Mouse (Mus musculus) kidney, postnatal 4 days (tissue): ENCODE data around the gene Kcnip4.

Experiments used
- DNase-seq, 2 experiments: peaks; one replicate each; pipeline ENCODE4 v3.0.0; 2021; ENCODE audit warnings: mixed read lengths in 2 of 2

Kcnip4 gene

DNA sequence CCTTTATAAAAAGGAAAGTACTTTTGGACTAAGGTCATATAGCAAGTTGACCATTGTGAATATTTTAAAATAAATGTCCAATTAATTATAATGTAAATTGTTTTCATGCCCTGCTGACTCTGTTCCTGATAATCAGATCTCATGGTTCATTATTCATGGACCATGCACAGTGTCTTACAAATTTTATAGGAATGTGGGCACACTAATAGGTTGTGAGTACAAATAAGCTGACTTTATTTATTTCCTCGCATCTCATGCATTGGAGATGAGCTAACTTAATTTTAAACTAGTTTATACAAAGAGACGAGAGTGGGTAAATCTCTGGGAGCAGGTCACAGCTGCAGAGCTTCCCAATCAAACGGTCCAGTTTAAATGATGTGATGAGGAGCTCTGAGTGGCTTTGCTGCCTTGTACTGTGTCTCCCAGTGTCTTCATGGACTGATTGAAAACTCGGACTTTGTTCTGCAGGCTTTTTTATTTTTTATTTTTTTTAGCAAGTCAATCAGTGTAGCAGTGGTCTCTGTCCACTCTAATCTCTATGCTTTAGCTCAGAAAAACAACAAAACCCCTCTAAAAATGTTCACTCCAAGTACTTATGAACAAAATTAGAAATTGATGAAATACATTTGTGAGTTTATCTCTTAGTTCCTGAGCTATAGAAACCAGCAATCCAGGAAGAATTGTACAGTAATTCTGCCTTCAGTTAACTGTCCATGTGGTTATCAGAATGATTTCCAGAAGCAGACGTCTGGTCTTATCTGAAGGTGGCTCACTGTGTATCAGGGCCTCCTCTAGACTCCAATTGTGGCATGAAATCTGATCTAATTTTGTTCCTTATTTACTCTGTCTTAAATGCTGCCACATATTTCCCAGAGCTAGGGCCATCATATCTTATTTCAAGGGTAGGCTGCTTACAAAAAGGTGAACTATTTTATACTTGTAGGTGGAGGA is 979.6 kb downstream of the Kcnip4 start:
- no peak for DNase-seq

DNA sequence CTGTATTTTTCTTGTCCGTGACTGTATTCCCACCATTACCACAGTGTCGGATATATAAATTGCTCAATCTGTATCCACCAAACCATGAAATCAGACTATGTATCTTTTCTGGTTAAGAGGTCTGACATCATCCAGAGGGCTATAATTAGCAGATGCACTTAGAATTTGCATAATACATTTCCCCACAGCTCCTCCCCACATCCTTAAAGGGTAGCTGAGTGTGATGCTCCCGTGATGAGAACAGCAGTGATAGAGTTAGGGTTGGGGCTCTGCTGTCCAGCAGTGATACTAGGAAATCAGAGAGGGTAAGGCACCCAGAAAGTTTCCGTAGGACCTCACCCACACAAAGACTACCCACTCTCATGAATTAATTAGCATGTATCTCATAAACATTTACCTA is 1006.7 kb downstream of the Kcnip4 start:
- DNase-seq: no peak

DNA sequence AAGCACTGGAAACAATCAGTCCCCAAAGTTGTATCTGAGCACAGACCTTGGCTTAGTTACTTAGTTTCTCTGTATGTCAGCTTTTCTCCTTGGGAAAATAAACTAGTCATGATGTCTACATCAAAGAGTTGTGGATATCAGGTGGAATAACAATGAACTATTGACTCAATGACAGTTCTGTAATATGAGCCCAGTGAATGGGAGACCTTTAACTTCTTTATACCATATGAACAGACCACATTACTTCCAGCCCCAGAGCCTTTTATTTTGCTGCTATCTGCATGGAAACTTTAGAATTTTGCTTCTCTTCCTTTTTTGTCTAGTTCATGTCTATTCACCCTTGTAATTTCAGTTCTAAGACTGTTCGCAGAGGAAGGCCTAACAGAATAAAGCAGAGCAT is 1011.4 kb downstream of the Kcnip4 start:
- no peak for DNase-seq

DNA sequence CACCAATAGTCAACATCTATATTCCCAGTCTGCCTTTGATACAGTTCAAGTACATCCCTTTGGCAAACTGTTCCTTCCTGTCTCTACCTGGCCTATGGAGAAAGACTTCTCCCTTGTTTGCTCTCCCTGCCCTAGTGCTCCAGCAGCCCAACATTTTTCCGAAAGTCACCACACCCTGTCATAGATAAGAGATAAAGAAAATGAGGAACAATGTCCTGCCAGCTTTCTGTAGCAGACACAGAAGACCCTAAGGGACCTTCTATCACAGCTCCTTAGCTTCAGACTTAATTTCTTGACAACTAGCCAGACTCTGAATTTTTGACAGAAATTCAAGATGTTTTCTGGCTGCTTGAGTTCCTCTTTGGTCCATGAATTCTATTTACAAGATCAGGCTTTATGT is 1013.4 kb downstream of the Kcnip4 start:
- DNase-seq: no peak

DNA sequence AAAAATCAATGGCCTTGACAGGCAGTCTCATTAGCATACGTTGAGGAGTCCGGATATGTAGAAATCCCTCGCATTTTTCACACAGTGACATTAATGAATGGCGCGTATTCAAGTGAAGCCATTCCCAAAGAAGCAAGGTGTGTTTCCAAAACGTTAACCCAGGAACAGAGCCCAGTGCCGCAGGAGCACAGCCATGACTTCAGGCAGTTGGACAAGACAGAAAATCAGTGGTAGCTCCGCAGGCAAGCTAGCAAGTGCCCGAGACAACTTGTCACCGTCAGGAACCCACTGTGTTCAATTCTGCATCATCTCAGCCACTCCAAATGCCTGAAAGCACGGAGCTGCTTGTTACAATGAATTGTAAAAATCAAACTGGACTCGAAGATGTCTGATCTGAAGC is 1014.5 kb downstream of the Kcnip4 start:
- no peak for DNase-seq

DNA sequence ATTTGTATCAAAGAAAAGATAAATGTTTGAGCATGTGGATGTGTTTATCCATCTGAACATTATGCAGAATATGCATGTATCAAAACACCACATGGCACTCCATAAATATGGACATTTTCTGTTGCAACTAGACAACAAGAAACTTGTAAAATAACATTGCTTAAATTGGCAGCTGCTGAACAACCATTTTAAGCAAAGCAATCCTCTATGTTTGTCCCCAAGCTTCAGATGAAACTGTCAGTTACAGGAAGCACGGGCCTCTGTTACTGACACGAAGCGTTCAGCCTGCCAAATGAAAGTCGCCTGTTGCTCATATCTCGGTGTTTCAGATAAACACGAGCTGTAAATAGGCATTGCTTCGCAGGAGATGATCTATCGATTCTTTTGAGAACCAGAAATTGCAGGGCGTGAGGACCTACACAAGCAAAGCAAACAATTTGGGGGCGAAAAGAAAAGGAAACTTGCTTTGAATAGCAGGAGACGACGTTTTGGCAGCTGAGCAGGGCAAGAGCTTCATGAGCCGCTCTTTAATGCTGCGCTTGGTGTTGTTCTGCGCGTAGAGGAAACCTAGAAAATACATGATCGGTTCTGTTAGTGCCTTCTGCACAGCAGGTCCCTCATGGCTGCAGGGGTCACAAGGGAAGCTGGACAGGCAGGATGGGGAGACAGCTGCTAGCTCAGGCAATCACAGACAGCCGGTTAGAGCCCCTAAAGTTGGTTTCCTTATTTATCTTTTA is 1015.3 kb downstream of the Kcnip4 start:
- peak; percentile 10 to 14 for DNase-seq

DNA sequence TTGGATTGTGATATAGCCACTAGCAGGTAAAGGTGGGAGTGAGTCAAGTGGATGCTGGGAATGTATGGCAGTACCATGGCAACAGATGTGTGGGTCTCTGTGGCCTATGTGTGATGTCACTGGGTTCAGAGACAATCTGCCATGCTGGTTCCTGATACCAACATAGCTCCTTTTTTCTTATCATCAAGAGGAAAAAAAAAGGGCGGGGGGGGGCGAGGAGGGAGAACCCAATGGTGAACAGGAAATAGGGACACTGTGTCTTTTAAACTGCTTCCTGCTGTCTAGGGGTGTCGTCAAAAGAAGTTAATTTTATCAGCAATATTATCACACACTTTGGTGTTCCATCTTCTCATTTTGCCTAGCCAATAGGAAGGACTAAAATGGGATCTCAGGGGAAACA is 1021.6 kb downstream of the Kcnip4 start:
- no peak for DNase-seq

DNA sequence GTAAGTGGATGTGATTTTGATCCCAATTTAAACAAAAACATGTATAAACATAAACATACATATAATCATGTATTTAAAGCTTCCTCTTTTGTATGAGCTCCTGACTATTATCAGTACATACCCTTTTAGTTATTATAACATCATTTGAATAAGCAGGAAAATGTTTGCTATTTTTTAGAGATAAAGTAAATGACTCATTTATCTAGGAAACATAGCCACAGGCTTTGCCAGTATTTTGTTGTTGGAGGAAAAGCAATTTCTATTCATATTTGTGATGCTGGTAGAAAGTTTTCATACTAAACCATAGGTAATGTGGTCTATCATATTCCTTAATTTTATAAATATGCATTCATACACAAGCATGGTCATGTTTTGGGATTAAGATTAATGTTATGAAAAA is 1022.3 kb downstream of the Kcnip4 start:
- no peak for DNase-seq

DNA sequence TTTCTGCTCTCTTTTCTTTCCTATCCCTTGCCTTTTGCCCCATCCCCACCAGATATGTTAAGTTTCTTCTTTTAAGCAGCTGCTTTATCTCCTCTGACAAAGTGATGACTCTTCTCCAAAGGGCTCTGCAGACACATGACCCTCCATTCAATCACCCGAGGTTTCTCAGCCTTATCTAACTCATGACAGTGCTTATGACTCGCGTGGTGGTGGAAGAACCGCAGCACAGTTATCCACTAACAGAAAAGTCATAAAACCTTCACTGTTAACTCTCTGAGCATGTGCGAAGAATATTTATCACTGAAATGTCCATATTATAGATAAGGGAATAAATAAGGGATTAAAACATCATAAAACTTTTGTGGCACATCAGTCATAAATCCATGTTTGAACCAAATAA is 1024.5 kb downstream of the Kcnip4 start:
- no peak for DNase-seq

DNA sequence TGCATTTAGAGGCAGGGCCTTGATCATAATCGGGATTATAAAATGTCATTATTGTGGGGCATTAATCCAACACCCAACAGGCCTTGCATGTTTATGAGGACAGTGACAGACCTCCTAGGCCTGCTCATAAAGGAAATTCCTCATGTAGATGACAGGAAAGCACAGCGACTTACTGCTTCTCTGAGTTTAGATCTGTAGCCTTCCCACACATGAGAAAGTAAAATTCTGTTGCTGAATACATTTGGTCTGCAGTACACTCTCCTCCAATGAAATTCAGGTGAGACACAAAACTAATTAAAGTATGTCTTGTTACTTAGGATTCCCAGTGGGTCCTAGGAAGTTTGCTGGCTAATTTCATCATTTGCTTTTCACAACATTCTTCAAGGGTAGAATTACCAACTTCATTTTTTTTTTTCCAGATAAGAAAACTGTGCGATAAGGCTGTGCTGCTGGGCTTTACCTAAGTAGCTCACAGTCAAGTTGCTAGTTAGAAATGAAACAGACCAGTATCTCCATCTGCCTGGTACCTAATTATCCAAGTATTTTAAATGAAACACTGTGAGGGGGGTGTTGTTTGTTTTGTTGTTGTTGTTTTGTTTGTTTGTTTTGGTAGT is 1033.7 kb downstream of the Kcnip4 start:
- no peak for DNase-seq

DNA sequence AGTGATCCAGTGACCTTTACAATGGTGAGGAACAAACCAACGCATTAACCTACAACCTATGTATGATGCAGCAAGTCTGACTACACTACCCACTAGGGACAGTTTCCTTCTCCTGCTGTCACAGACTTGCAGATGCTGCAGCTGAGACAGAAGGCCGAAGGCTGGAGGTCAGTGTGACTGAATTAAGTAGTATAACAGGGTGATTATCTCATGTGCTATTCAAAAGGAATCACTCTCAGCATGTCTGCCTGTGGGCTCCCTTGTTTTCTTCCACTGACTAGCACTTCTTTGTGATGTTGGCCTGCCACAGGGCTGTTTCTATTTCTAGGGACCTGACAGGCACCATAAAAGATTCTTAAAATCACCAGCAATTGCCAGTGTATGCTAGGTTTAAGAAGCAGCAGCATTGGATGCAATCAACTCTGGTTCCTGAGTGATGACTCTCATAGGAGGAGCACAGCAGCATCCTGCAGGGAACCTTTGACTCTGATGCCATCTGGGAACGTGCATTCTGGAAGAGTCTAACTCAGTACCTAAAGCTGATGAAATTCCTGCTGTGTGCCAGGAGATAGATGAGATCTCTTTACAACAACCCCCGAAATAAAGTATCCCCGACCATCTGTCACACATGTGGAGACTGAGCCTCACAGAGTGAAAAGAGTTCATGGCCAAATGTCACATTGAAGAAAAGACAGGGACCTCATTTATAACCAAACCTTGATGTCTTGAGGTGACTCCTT is 1035.0 kb downstream of the Kcnip4 start:
- no peak for DNase-seq

DNA sequence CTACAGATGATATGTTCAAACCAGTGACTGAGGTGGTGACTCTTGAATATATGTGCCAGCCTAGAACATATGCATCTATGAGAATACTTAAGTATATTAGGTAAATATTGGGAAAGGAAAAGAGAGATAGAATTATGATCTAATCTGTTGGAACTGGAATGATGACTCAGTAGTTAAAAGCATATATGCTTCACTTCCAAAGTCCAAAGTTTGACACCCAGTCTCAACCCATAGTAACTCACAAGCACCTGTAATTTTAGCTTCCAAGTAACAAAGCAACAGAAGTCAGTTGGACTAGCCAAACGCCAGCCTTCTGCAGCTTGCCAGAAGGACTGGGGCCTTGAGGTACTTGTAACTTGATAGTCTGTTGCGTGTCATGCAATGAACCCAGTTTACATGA is 1041.6 kb downstream of the Kcnip4 start:
- DNase-seq: no peak

DNA sequence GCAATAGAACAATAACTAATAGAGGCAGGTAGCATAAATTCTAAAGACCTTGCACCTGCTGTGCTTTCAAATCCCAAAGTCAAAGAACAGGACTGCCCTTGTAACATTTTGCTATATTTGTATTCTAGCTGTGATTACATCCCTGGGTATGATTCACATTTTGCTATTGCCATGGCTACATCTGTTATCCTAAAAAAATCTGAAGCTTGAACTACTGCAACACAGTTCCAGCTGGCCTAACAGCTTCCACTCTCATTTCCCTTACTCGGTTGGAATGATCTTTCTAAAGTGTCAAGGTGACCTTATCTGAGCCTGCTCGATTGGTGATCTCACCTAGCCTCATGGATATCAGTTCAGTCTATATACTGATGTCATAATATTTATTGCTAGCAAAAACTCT is 1064.5 kb downstream of the Kcnip4 start:
- DNase-seq: no peak

DNA sequence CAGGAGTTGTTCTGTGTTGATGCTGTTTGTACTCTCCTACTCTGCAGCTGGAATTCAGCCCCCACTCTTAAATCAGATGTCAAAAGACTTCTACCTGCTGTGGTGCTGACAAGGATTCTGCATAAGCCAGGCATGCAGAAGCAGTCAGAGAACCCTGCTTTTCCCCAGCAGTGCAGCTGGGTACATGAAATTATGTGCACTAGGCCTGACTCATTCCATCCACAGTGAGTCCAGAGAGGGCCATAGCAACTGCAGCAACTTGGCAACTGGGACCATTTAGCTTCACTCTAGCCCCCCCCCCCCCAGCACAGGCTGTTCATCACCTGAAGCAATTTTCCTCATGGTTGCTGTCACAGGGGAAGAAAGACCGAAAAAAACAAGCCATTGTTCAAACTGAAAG is 1075.8 kb downstream of the Kcnip4 start:
- DNase-seq: no peak

DNA sequence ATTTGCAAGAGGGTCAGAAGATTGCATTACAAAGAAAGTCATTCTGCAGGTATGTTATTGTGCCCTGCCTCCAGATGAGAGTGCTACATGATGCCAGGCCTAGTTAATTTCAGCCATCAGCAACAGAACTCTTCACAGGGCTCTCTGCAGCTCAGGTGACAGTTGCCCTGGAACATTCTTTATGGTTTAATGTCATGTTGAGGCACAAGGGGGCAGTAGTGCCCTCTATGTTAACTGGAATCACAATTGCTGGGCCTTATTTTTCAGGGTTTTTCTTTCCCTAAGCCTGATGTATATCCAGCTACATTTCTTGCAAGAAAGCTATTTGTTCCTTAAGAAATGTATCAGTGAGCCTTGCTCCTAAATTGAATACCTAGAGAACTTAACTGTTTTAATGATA is 1094.2 kb downstream of the Kcnip4 start:
- peak; percentile 46 to 52 for DNase-seq

DNA sequence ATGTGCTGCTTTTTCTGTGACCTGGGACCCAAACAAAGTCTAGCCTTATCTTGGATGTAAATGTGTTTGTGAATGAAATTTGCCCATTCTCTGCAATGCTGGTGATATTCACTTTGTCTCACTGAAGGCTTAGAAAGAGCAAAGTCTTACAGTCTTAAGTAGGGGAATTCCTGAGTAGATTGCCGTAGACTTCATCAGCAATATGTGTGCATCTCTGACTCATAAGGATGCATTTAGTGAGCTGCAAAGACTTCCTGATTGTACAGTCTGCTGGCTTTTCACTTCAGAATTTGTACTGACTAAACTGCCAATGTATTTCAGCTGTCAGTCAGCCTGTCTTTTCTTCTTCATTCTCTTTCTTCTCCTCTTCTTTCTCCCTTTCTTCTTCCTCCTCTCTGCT is 1102.8 kb downstream of the Kcnip4 start:
- no peak for DNase-seq

DNA sequence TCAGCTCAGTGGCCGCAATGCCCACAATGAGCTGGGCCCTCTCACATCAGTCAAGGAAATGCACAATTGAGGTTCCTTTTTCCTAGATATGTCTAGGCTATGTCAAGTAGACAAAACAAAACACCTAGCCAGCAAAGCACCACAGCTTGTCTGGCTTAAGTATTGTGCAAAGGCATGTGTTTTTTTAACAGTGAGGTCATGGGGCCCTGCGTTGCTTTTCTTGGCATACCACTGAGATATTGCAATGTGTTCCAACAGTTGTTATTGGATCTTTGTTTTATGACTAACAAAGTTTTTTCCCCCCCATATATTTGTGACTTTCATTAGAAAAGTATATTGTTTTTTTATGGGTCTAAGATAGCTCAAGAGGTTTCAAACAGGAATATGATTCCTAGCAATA is 1105.0 kb downstream of the Kcnip4 start:
- DNase-seq: no peak

DNA sequence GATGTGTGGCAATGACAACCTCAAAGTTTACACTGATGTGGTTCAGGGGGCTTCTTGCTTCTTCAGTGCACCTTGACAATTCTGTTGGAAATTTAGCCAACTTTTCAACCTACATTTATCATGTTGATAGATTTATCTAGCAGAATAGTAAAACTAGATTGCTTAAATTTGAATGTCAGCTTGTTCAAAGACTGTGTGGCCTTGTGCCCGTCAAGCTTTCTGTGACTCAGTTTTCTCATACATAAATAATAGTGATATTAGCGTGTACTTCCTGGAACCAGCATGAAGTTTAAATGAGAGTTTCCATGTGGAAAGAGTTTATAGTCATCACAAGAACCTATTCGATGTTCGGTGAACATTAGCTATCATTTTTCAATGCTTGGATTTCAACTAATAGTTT is 1112.4 kb downstream of the Kcnip4 start:
- DNase-seq: no peak

DNA sequence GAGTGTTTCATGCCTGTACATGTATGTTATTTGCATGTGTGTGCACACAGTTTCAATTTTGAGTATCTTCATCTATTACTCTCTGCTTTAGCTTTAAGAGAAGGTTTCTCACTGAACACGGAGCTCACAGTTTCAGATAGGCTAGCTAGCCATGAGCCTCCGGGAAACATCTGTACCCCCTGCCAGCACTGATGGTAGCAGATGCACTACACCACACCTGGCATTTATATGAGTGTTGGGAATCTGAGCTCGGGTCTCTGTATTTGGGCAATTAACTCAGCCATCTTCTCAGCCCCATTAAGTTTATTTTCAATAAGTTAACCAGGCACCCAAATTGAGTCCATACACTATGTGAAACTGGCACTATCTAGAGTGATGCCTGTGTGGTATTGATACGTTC is 1113.2 kb downstream of the Kcnip4 start:
- DNase-seq: no peak

DNA sequence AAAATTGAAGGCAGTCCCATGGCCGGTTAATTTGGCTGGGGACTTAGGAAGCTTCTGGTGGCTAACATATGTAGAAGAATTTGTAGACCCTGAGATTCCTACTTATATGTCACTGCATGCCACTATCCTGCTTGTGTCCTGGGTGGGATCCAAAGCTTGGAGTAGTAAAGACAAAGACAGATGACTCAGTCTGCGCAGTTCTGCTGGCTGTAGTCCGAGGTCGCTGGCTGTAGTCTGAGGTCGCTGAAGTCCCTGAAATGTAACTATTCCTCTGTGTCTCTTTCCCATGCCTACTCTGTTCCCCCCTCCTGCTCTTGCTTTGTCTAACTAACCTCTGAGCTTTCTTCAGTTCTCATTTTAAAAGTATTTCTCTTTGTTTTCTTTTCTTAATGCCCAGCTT is 1114.4 kb downstream of the Kcnip4 start:
- peak; percentile 30 to 42 for DNase-seq

DNA sequence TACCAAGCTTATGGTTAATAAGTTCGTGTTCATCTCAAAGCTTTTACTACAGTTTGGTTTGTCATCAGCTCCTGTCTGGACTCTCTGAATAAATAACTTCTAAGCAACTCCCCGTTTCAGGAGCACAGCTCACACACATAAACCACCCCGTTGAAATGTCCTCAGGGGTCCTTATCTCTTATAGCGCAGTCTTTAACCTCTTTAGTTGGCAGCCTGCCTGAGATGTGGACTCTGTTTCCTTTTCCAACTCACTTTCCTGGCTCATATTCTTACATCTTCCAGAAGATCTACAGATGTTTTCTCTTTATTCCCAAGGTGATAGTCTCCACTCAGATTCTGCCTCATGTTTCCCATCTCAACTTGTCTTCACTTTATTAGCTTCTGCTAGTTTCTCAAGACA is 1116.4 kb downstream of the Kcnip4 start:
- DNase-seq: peak in 1 of 2 experiments; percentile 13

DNA sequence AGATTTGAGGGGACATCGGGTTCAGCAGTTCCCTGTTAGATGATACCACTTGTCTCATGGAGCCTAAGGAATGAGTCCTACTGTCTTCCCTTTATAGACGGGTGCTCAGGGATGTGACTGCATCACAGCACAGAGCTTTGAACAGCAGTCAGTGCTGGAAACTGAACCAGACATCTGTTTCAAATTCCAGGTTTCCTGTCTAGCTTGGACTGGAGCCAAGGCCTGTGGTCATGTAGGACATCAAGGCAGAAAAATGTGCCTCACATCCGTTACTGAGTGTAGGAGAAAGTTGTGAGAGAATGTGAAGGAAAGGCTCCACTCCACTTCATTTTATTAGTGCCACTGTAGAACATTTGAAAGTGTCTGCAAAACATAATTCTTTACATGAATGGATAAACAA is 1122.2 kb downstream of the Kcnip4 start:
- DNase-seq: peak; percentile 42 to 54
